In genomic region chr4:151793694-151794093, GRCm38 (mm10) we compare ENCODE assay signal across 22 mouse cellular contexts.
DNase-seq lines count a peak whose midpoint lies in the region; ATAC-seq lines count a peak whose summit lies in the region.
"Had no signal": no experiment of that assay in that cellular context is flagged by ENCODE, and none has a peak within 500 bp of the region (broad histone marks: within the 10 kb centered on the region; RNA-seq: fewer than 3 reads in every experiment).

No protein-coding gene starts in this region.

- peaks cover 14% of the 10 kb centered on the region for H3K4me1 ChIP-seq in heart, embryonic 16.5 days (ENCODE audit: control insufficient read depth, insufficient read depth, low read length)
- peaks cover 28% of the 10 kb centered on the region; the same call in 1 of the 2 replicates for H3K4me1 ChIP-seq in heart, embryonic 10.5 days
- no peaks in the 10 kb centered on the region for H3K4me1 ChIP-seq in midbrain, embryonic 16.5 days (ENCODE audit: control insufficient read depth, insufficient read depth, low read length)
- H3K4me1 ChIP-seq: embryonic facial prominence, embryonic 10.5 days; hindbrain, embryonic 12.5 days had no signal

- no peak for ATAC-seq in heart, embryonic 16.5 days (replicated peaks; ENCODE audit: extremely low read depth, insufficient read depth, low FRiP score)
- no peak for ATAC-seq in midbrain, embryonic 16.5 days
- ATAC-seq: activated CD4-positive, CD25-positive, alpha-beta regulatory T cell, adult 4 months; forebrain, embryonic 15.5 days; hindbrain, postnatal 0 days had no signal

- H3K27ac ChIP-seq in heart, embryonic 16.5 days (ENCODE audit: low read length): peak overlapping the region; percentile 5; the same call in 1 of the 2 replicates
- no peak overlapping the region for H3K27ac ChIP-seq in heart, embryonic 10.5 days
- H3K27ac ChIP-seq in midbrain, embryonic 16.5 days (ENCODE audit: low read length): no peak overlapping the region
- H3K27ac ChIP-seq: embryonic facial prominence, embryonic 10.5 days; forebrain, embryonic 15.5 days; hindbrain, embryonic 12.5 days; hindbrain, postnatal 0 days had no signal

- H3K9me3 ChIP-seq in heart, embryonic 16.5 days (replicated peaks; ENCODE audit: control insufficient read depth, low read length): no peaks in the 10 kb centered on the region
- no peaks in the 10 kb centered on the region for H3K9me3 ChIP-seq in heart, embryonic 10.5 days
- H3K9me3 ChIP-seq in midbrain, embryonic 16.5 days (replicated peaks; ENCODE audit: control insufficient read depth, low read length, poor library complexity, severe bottlenecking): no peaks in the 10 kb centered on the region
- H3K9me3 ChIP-seq: embryonic facial prominence, embryonic 10.5 days; forebrain, embryonic 15.5 days had no signal

- no peak overlapping the region for H3K4me3 ChIP-seq in heart, embryonic 16.5 days (ENCODE audit: low read length)
- H3K4me3 ChIP-seq in heart, embryonic 10.5 days: no peak overlapping the region
- no peak overlapping the region for H3K4me3 ChIP-seq in midbrain, embryonic 16.5 days (ENCODE audit: low read depth, low read length)
- H3K4me3 ChIP-seq: embryonic facial prominence, embryonic 10.5 days; erythroblast, embryonic 14.5 days; forebrain, embryonic 15.5 days; hindbrain, embryonic 12.5 days had no signal

- H3K36me3 ChIP-seq in heart, embryonic 16.5 days (ENCODE audit: control insufficient read depth, insufficient read depth): peaks cover 4% of the 10 kb centered on the region; the same call in 1 of the 2 replicates
- H3K36me3 ChIP-seq in heart, embryonic 10.5 days: peaks cover 8% of the 10 kb centered on the region; the same call in 1 of the 2 replicates
- H3K36me3 ChIP-seq in midbrain, embryonic 16.5 days (ENCODE audit: control insufficient read depth, insufficient read depth, low read length): no peaks in the 10 kb centered on the region
- H3K36me3 ChIP-seq: forebrain, embryonic 15.5 days had no signal

- H3K9ac ChIP-seq in heart, embryonic 16.5 days (ENCODE audit: low read length): no peak overlapping the region
- H3K9ac ChIP-seq in midbrain, embryonic 16.5 days (ENCODE audit: low read depth, low read length): no peak overlapping the region
- H3K9ac ChIP-seq: forebrain, embryonic 15.5 days; hindbrain, embryonic 12.5 days had no signal

- H3K4me2 ChIP-seq in heart, embryonic 16.5 days (ENCODE audit: low read depth, low read length): no peak overlapping the region
- H3K4me2 ChIP-seq in midbrain, embryonic 16.5 days (ENCODE audit: low read length): no peak overlapping the region
- H3K4me2 ChIP-seq: forebrain, embryonic 15.5 days; heart, embryonic 11.5 days; hindbrain, embryonic 12.5 days had no signal

- DNase-seq in heart, embryonic 10.5 days (ENCODE audit: low spot score): no peak
- peak; percentile 33 for DNase-seq in 3134 (ENCODE audit: extremely low read depth, insufficient read length, low spot score)
- DNase-seq in NIH3T3 (ENCODE audit: low read depth): peak; percentile 72
- DNase-seq in fibroblast of lung, adult 2 months (ENCODE audit: low read depth): peak; percentile 48
- DNase-seq in lung, adult 18-20 months: no peak
- DNase-seq: adrenal gland, adult 2 months; adrenal gland, postnatal 25 days; cerebellum, adult 2 months; cerebellum, postnatal 10 days; gastrocnemius, postnatal 36 days; heart, adult 11 months; heart, postnatal 14 days; kidney, adult 11 months had no signal

- WGBS in heart, embryonic 16.5 days: 74% methylated on average over 5 of the region's 5 CpGs
- 84% methylated on average over 5 of the region's 5 CpGs for WGBS in heart, embryonic 10.5 days
- 81% methylated on average over 5 of the region's 5 CpGs for WGBS in midbrain, embryonic 16.5 days

- H3K27me3 ChIP-seq in heart, embryonic 16.5 days (ENCODE audit: control insufficient read depth, insufficient read depth, low read length): no peaks in the 10 kb centered on the region
- no peaks in the 10 kb centered on the region for H3K27me3 ChIP-seq in heart, embryonic 10.5 days (ENCODE audit: insufficient read depth, poor library complexity, severe bottlenecking)
- H3K27me3 ChIP-seq in midbrain, embryonic 16.5 days (ENCODE audit: control insufficient read depth, insufficient read depth, low read depth, low read length): no peaks in the 10 kb centered on the region
- H3K27me3 ChIP-seq: forebrain, embryonic 15.5 days; hindbrain, embryonic 12.5 days had no signal

Comparison
In these comparisons a context has a peak if more than half of its experiments do, and no peak if none do; other contexts are left out.
1. DNase-seq: peak in 3134 (single experiment), NIH3T3 (single experiment) and fibroblast of lung, adult 2 months (single experiment); none in heart, embryonic 10.5 days (single experiment) and lung, adult 18-20 months (0 of 2).